Mouse (Mus musculus): Measurements from ENCODE around the gene Plekhm3. TPM values are rescaled to one million over a fixed set of nuclear protein-coding genes. Genes with fewer than 3 reads are reported as not detected.
A peak's percentile ranks its signal among the peaks of the same experiment; 100 is the strongest.

Plekhm3 gene
- polyA plus RNA-seq, 1 experiment, result 10.5 TPM

GRCm38 (mm10) chr1:64932921-64933320 lies 23.7 kb downstream of the Plekhm3 start:
- Histone ChIP-seq H3K4me1 (ENCODE audit: control insufficient read depth, insufficient read depth, low read length) (peaks cover 4% of the 10 kb centered on the region), H3K4me3 (replicated peaks; ENCODE audit: extremely low read depth, low read depth, low read length) (no peak overlapping the region)
- TF ChIP-seq CTCF (IDR thresholded peaks at IDR 0.05; ENCODE audit: insufficient read depth, low read length) (no peak), POLR2A (IDR thresholded peaks at IDR 0.05; ENCODE audit: borderline replicate concordance, extremely low read depth, low read depth, low read length) (no peak)
- DNase-seq, result no peak
- 96% methylated on average over 1 of the region's 1 CpGs for WGBS

GRCm38 (mm10) chr1:64930124-64930523 lies 26.5 kb downstream of the Plekhm3 start:
- no peak overlapping the region for H3K4me3 ChIP-seq (replicated peaks; ENCODE audit: extremely low read depth, low read depth, low read length)
- H3K4me1 ChIP-seq (ENCODE audit: control insufficient read depth, insufficient read depth, low read length), result peaks cover 5% of the 10 kb centered on the region
- TF ChIP-seq POLR2A (IDR thresholded peaks at IDR 0.05; ENCODE audit: borderline replicate concordance, extremely low read depth, low read depth, low read length) (no peak), CTCF (IDR thresholded peaks at IDR 0.05; ENCODE audit: insufficient read depth, low read length) (no peak)
- 55% methylated on average over 6 of the region's 6 CpGs for WGBS
- no peak for DNase-seq

GRCm38 (mm10) chr1:64929673-64930072 lies 27.0 kb downstream of the Plekhm3 start:
- Histone ChIP-seq H3K4me1 (ENCODE audit: control insufficient read depth, insufficient read depth, low read length) (peaks cover 5% of the 10 kb centered on the region), H3K4me3 (replicated peaks; ENCODE audit: extremely low read depth, low read depth, low read length) (no peak overlapping the region)
- no peak for DNase-seq
- TF ChIP-seq CTCF (IDR thresholded peaks at IDR 0.05; ENCODE audit: insufficient read depth, low read length) (no peak), POLR2A (IDR thresholded peaks at IDR 0.05; ENCODE audit: borderline replicate concordance, extremely low read depth, low read depth, low read length) (no peak)
- 66% methylated on average over 4 of the region's 4 CpGs for WGBS

GRCm38 (mm10) chr1:64928542-64928941 lies 28.1 kb downstream of the Plekhm3 start:
- Histone ChIP-seq H3K4me1 (ENCODE audit: control insufficient read depth, insufficient read depth, low read length) (peaks cover 5% of the 10 kb centered on the region), H3K4me3 (replicated peaks; ENCODE audit: extremely low read depth, low read depth, low read length) (no peak overlapping the region)
- TF ChIP-seq CTCF (IDR thresholded peaks at IDR 0.05; ENCODE audit: insufficient read depth, low read length), result no peak
- TF ChIP-seq POLR2A (IDR thresholded peaks at IDR 0.05; ENCODE audit: borderline replicate concordance, extremely low read depth, low read depth, low read length), result no peak
- DNase-seq, result no peak
- 90% methylated on average over 3 of the region's 3 CpGs for WGBS

- WGBS, result 68% methylated on average over 15 of the region's 15 CpGs
- no peak for DNase-seq
- TF ChIP-seq POLR2A (IDR thresholded peaks at IDR 0.05; ENCODE audit: borderline replicate concordance, extremely low read depth, low read depth, low read length) (no peak), CTCF (IDR thresholded peaks at IDR 0.05; ENCODE audit: insufficient read depth, low read length) (no peak)
- H3K4me3 ChIP-seq (replicated peaks; ENCODE audit: extremely low read depth, low read depth, low read length), result peak overlapping the region; percentile 17
- H3K4me1 ChIP-seq (ENCODE audit: control insufficient read depth, insufficient read depth, low read length), result peaks cover 5% of the 10 kb centered on the region
Observed at GRCm38 (mm10) chr1:64927437-64928274, 29.0 kb downstream of the Plekhm3 start.

- no peak for TF ChIP-seq POLR2A (IDR thresholded peaks at IDR 0.05; ENCODE audit: borderline replicate concordance, extremely low read depth, low read depth, low read length)
- no peak for TF ChIP-seq CTCF (IDR thresholded peaks at IDR 0.05; ENCODE audit: insufficient read depth, low read length)
- 83% methylated on average over 3 of the region's 3 CpGs for WGBS
- H3K4me1 ChIP-seq (ENCODE audit: control insufficient read depth, insufficient read depth, low read length), result peaks cover 5% of the 10 kb centered on the region
- DNase-seq, result no peak
- no peak overlapping the region for H3K4me3 ChIP-seq (replicated peaks; ENCODE audit: extremely low read depth, low read depth, low read length)
Observed at GRCm38 (mm10) chr1:64925594-64925993, 31.0 kb downstream of the Plekhm3 start.

GRCm38 (mm10) chr1:64924283-64924682 lies 32.3 kb downstream of the Plekhm3 start:
- 82% methylated on average over 12 of the region's 12 CpGs for WGBS
- no peak for DNase-seq
- H3K4me3 ChIP-seq (replicated peaks; ENCODE audit: extremely low read depth, low read depth, low read length), result no peak overlapping the region
- peaks cover 2% of the 10 kb centered on the region; the same call in 1 of the 2 replicates for H3K4me1 ChIP-seq (ENCODE audit: control insufficient read depth, insufficient read depth, low read length)
- no peak for TF ChIP-seq CTCF (IDR thresholded peaks at IDR 0.05; ENCODE audit: insufficient read depth, low read length)
- TF ChIP-seq POLR2A (IDR thresholded peaks at IDR 0.05; ENCODE audit: borderline replicate concordance, extremely low read depth, low read depth, low read length), result no peak

- Histone ChIP-seq H3K4me3 (replicated peaks; ENCODE audit: extremely low read depth, low read depth, low read length) (no peak overlapping the region), H3K4me1 (ENCODE audit: control insufficient read depth, insufficient read depth, low read length) (peaks cover 6% of the 10 kb centered on the region)
- TF ChIP-seq CTCF (IDR thresholded peaks at IDR 0.05; ENCODE audit: insufficient read depth, low read length), result peak; percentile 12; the same call in 1 of the 2 replicates
- no peak for TF ChIP-seq POLR2A (IDR thresholded peaks at IDR 0.05; ENCODE audit: borderline replicate concordance, extremely low read depth, low read depth, low read length)
- WGBS, result 45% methylated on average over 14 of the region's 14 CpGs
- peak; percentile 33 for DNase-seq
Observed at GRCm38 (mm10) chr1:64918810-64919528, 37.7 kb downstream of the Plekhm3 start.

- 68% methylated on average over 7 of the region's 7 CpGs for WGBS
- Histone ChIP-seq H3K4me3 (replicated peaks; ENCODE audit: extremely low read depth, low read depth, low read length) (no peak overlapping the region), H3K4me1 (ENCODE audit: control insufficient read depth, insufficient read depth, low read length) (peaks cover 9% of the 10 kb centered on the region)
- DNase-seq, result no peak
- TF ChIP-seq POLR2A (IDR thresholded peaks at IDR 0.05; ENCODE audit: borderline replicate concordance, extremely low read depth, low read depth, low read length) (no peak), CTCF (IDR thresholded peaks at IDR 0.05; ENCODE audit: insufficient read depth, low read length) (no peak)
Observed at GRCm38 (mm10) chr1:64917966-64918365, 38.7 kb downstream of the Plekhm3 start.

All from lung, adult 2 months (tissue).